Comparison of ENCODE assay signal across 12 mouse cellular contexts in the genomic region with DNA sequence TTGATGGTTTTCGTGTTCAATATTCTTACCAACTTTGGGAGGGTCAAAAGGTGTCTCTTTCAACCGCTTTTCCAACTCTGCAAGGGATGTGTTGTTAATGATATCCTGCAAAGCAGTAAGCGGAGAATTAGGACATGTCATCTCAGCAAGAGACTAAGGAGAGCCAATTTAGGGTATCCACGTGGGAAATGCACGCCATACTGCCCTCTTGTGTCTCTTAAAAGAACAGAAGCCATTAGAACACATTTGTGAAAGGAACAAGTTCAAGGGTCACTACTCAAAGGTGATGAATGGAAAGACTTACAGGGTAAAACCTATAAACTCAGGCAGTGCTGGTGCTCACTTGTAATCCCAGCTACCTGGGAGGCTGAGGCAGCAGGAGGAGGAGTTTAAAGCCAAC. TPM values are rescaled to one million over a fixed set of nuclear protein-coding genes. Genes with fewer than 3 reads are reported as not detected.
DNase-seq lines count a peak whose midpoint lies in the region; ATAC-seq lines count a peak whose summit lies in the region.
"Had no signal": no experiment of that assay in that cellular context is flagged by ENCODE, and none has a peak within 500 bp of the region (broad histone marks: within the 10 kb centered on the region; RNA-seq: fewer than 3 reads in every experiment).

No protein-coding gene starts in this region.

- no peaks in the 10 kb centered on the region for H3K4me1 ChIP-seq in embryonic facial prominence, embryonic 11.5 days (ENCODE audit: control insufficient read depth, insufficient read depth, low read length)
- H3K4me1 ChIP-seq in embryonic facial prominence, embryonic 10.5 days: no peaks in the 10 kb centered on the region
- no peaks in the 10 kb centered on the region for H3K4me1 ChIP-seq in midbrain, embryonic 13.5 days (replicated peaks)
- H3K4me1 ChIP-seq: embryonic facial prominence, embryonic 12.5 days; limb, embryonic 12.5 days; neural tube, embryonic 12.5 days had no signal

- WGBS in embryonic facial prominence, embryonic 11.5 days: 53% methylated on average over 5 of the region's 5 CpGs
- WGBS in embryonic facial prominence, embryonic 10.5 days: 54% methylated on average over 5 of the region's 5 CpGs
- 46% methylated on average over 5 of the region's 5 CpGs for whole genome bisulfite sequencing in midbrain, embryonic 13.5 days

- H3K9me3 ChIP-seq in embryonic facial prominence, embryonic 11.5 days (replicated peaks; ENCODE audit: control insufficient read depth, low read length): no peaks in the 10 kb centered on the region
- H3K9me3 ChIP-seq in embryonic facial prominence, embryonic 10.5 days: no peaks in the 10 kb centered on the region
- H3K9me3 ChIP-seq in midbrain, embryonic 13.5 days: no peaks in the 10 kb centered on the region
- H3K9me3 ChIP-seq: embryonic facial prominence, embryonic 12.5 days; G1E; limb, embryonic 12.5 days; neural tube, embryonic 12.5 days had no signal

- ATAC-seq in embryonic facial prominence, embryonic 11.5 days (replicated peaks; ENCODE audit: insufficient number of reproducible peaks, low FRiP score, low TSS enrichment, low read depth): no peak
- ATAC-seq in megakaryocyte-erythroid progenitor cell, adult 5-6 weeks (replicated peaks; ENCODE audit: low FRiP score, low TSS enrichment, poor library complexity, severe bottlenecking): 0 out of 2 replicates have a peak, but pooled peaks have one; percentile 57
- ATAC-seq in midbrain, embryonic 13.5 days: no peak

- DNase-seq in embryonic facial prominence, embryonic 11.5 days (ENCODE audit: low spot score): peak; percentile 50
- no peak for DNase-seq in embryonic facial prominence, embryonic 10.5 days (ENCODE audit: low spot score)
- peak; percentile 3 for DNase-seq in left cerebral cortex, postnatal 4 days
- DNase-seq in left cerebral cortex, adult 9 months (ENCODE audit: low spot score in 2 of 2): no peak
- peak; percentile 59 for DNase-seq in ZHBTc4 (ENCODE audit: low read depth, low spot score)
- DNase-seq in gastrocnemius, adult 8-10 months (ENCODE audit: low spot score in 2 of 2): no peak

- intact Hi-C loops in left cerebral cortex, postnatal 4 days (cut with DNase I): loop anchor here (10.0 kb wide), 1 partner anchor 514 kb away; no protein-coding TSS in a partner anchor

- no peak overlapping the region for H3K4me3 ChIP-seq in embryonic facial prominence, embryonic 11.5 days (ENCODE audit: low read depth, low read length)
- H3K4me3 ChIP-seq in embryonic facial prominence, embryonic 10.5 days: no peak overlapping the region
- H3K4me3 ChIP-seq in midbrain, embryonic 13.5 days (replicated peaks): no peak overlapping the region
- H3K4me3 ChIP-seq: embryonic facial prominence, embryonic 12.5 days; limb, embryonic 12.5 days; neural tube, embryonic 12.5 days had no signal

- H3K4me2 ChIP-seq in embryonic facial prominence, embryonic 11.5 days (ENCODE audit: low read depth, low read length): no peak overlapping the region
- H3K4me2 ChIP-seq in midbrain, embryonic 13.5 days (replicated peaks): no peak overlapping the region
- H3K4me2 ChIP-seq: embryonic facial prominence, embryonic 12.5 days; limb, embryonic 12.5 days; neural tube, embryonic 12.5 days had no signal

- H3K27me3 ChIP-seq in embryonic facial prominence, embryonic 11.5 days (ENCODE audit: control insufficient read depth, insufficient read depth, low read length): no peaks in the 10 kb centered on the region
- no peaks in the 10 kb centered on the region for H3K27me3 ChIP-seq in embryonic facial prominence, embryonic 10.5 days (replicated peaks; ENCODE audit: low read depth, poor library complexity, severe bottlenecking)
- H3K27me3 ChIP-seq in midbrain, embryonic 13.5 days: no peaks in the 10 kb centered on the region
- H3K27me3 ChIP-seq: embryonic facial prominence, embryonic 12.5 days; limb, embryonic 12.5 days; neural tube, embryonic 12.5 days had no signal

- H3K36me3 ChIP-seq in embryonic facial prominence, embryonic 11.5 days (replicated peaks; ENCODE audit: control insufficient read depth, insufficient read depth, low read depth, low read length): no peaks in the 10 kb centered on the region
- peaks cover 83% of the 10 kb centered on the region for H3K36me3 ChIP-seq in embryonic facial prominence, embryonic 10.5 days (replicated peaks)
- H3K36me3 ChIP-seq in midbrain, embryonic 13.5 days: peaks cover 68% of the 10 kb centered on the region

- H3K9ac ChIP-seq in embryonic facial prominence, embryonic 11.5 days (replicated peaks; ENCODE audit: low read length): no peak overlapping the region
- H3K9ac ChIP-seq in midbrain, embryonic 13.5 days (replicated peaks): no peak overlapping the region
- H3K9ac ChIP-seq: embryonic facial prominence, embryonic 12.5 days; limb, embryonic 12.5 days; neural tube, embryonic 12.5 days had no signal

- no peak overlapping the region for H3K27ac ChIP-seq in embryonic facial prominence, embryonic 11.5 days (replicated peaks; ENCODE audit: low read depth, low read length)
- no peak overlapping the region for H3K27ac ChIP-seq in embryonic facial prominence, embryonic 10.5 days (replicated peaks)
- H3K27ac ChIP-seq in midbrain, embryonic 13.5 days: no peak overlapping the region
- H3K27ac ChIP-seq: embryonic facial prominence, embryonic 12.5 days; limb, embryonic 12.5 days; neural tube, embryonic 12.5 days had no signal

RNA-seq across cellular contexts. Expression of gene Parn, which starts 39.6 kb away (rescaled TPM):
- 42.4 and 45.8 TPM in 2 replicates for polyA plus RNA-seq in embryonic facial prominence, embryonic 11.5 days (2014; fragmentation: Nextera tagmentation; extraction: Ambion mirVana)
- polyA plus RNA-seq in embryonic facial prominence, embryonic 10.5 days (2016; fragmentation: Nextera tagmentation; extraction: Ambion mirVana): 45.3 and 47.0 TPM in 2 replicates
- 10 to 100 TPM; 32.4 to 37.4 TPM for total RNA-seq in left cerebral cortex, postnatal 4 days (2021)
- 29.3 and 35.9 TPM in 2 replicates for total RNA-seq in megakaryocyte-erythroid progenitor cell, adult 5-6 weeks (2014; fragmentation: Nextera tagmentation)
- total RNA-seq in megakaryocyte-erythroid progenitor cell, adult 5-6 weeks (2017): 67.0 and 83.2 TPM in 2 replicates
- 37.7 and 39.9 TPM in 2 replicates for polyA plus RNA-seq in midbrain, embryonic 13.5 days (2015; fragmentation: Nextera tagmentation; extraction: Ambion mirVana)
- total RNA-seq in gastrocnemius, adult 8-10 months (2022): 1 to 10 TPM; 5.5 to 7.6 (median 6.3) TPM

RNA-seq across cellular contexts. Expression of gene Bfar, which starts 43.3 kb away (rescaled TPM):
- 38.6 and 40.3 TPM in 2 replicates for polyA plus RNA-seq in embryonic facial prominence, embryonic 11.5 days (2014; fragmentation: Nextera tagmentation; extraction: Ambion mirVana)
- polyA plus RNA-seq in embryonic facial prominence, embryonic 10.5 days (2016; fragmentation: Nextera tagmentation; extraction: Ambion mirVana): 34.5 and 37.2 TPM in 2 replicates
- 10 to 100 TPM; 38.1 to 41.8 TPM for total RNA-seq in left cerebral cortex, postnatal 4 days (2021)
- total RNA-seq in megakaryocyte-erythroid progenitor cell, adult 5-6 weeks (2014; fragmentation: Nextera tagmentation): 22.2 and 26.0 TPM in 2 replicates
- 29.5 and 35.2 TPM in 2 replicates for total RNA-seq in megakaryocyte-erythroid progenitor cell, adult 5-6 weeks (2017)
- 53.7 and 54.5 TPM in 2 replicates for polyA plus RNA-seq in midbrain, embryonic 13.5 days (2015; fragmentation: Nextera tagmentation; extraction: Ambion mirVana)
- total RNA-seq in gastrocnemius, adult 8-10 months (2022): 10 to 100 TPM; 30.8 to 34.9 (median 34.5) TPM

RNA-seq across cellular contexts. Expression of gene 3110001I22Rik, which starts 43.4 kb away (rescaled TPM):
- polyA plus RNA-seq in embryonic facial prominence, embryonic 11.5 days (2014; fragmentation: Nextera tagmentation; extraction: Ambion mirVana): 10.9 and 11.8 TPM in 2 replicates
- polyA plus RNA-seq in embryonic facial prominence, embryonic 10.5 days (2016; fragmentation: Nextera tagmentation; extraction: Ambion mirVana): 7.5 and 9.7 TPM in 2 replicates
- 1 to 10 TPM; 4.6 to 6.1 TPM for total RNA-seq in left cerebral cortex, postnatal 4 days (2021)
- 4.7 and 5.1 TPM in 2 replicates for total RNA-seq in megakaryocyte-erythroid progenitor cell, adult 5-6 weeks (2014; fragmentation: Nextera tagmentation)
- total RNA-seq in megakaryocyte-erythroid progenitor cell, adult 5-6 weeks (2017): 10.7 and 19.8 TPM in 2 replicates
- 8.9 and 9.0 TPM in 2 replicates for polyA plus RNA-seq in midbrain, embryonic 13.5 days (2015; fragmentation: Nextera tagmentation; extraction: Ambion mirVana)
- total RNA-seq in gastrocnemius, adult 8-10 months (2022): 1 to 10 TPM; 1.5 to 2.9 (median 1.9) TPM

Comparison
In these comparisons a context has a peak if more than half of its experiments do, and no peak if none do; other contexts are left out.
1. DNase-seq: peak in embryonic facial prominence, embryonic 11.5 days (single experiment), left cerebral cortex, postnatal 4 days (single experiment) and ZHBTc4 (single experiment); none in embryonic facial prominence, embryonic 10.5 days (single experiment), left cerebral cortex, adult 9 months (0 of 2) and gastrocnemius, adult 8-10 months (0 of 2).